Mouse (Mus musculus): ENCODE measurements around the gene Mrvi1.

DNA sequence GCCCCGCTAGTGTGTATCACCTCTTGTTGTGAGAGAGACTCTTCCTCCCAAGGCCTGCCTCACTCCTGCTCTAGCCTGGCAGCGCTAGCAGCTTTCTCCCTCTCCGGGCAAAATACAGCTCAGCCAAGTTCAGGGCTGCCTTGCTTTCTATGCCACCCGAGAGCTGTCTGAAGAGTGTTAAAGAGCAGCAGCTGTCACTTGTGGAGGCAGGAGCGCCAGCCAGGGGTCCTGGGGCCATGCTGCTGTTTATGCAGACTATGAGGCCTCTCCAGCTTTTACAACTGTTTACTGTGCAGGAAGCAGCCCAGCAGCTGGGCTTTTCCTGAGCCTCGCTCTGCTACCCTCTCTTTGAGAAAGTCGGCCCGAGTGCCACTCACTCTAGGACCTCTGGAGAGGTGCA is 1.2 kb downstream of the Mrvi1 start:
- TF ChIP-seq POLR2A (IDR thresholded peaks at IDR 0.05; ENCODE audit: control insufficient read depth, low read depth, low read length), result no peak
- no peak for TF ChIP-seq CTCF (IDR thresholded peaks at IDR 0.05; ENCODE audit: control insufficient read depth, insufficient read depth, insufficient replicate concordance, low read depth, low read length)
